Mouse (Mus musculus): ENCODE results near the gene Stom.

Stom gene

DNA sequence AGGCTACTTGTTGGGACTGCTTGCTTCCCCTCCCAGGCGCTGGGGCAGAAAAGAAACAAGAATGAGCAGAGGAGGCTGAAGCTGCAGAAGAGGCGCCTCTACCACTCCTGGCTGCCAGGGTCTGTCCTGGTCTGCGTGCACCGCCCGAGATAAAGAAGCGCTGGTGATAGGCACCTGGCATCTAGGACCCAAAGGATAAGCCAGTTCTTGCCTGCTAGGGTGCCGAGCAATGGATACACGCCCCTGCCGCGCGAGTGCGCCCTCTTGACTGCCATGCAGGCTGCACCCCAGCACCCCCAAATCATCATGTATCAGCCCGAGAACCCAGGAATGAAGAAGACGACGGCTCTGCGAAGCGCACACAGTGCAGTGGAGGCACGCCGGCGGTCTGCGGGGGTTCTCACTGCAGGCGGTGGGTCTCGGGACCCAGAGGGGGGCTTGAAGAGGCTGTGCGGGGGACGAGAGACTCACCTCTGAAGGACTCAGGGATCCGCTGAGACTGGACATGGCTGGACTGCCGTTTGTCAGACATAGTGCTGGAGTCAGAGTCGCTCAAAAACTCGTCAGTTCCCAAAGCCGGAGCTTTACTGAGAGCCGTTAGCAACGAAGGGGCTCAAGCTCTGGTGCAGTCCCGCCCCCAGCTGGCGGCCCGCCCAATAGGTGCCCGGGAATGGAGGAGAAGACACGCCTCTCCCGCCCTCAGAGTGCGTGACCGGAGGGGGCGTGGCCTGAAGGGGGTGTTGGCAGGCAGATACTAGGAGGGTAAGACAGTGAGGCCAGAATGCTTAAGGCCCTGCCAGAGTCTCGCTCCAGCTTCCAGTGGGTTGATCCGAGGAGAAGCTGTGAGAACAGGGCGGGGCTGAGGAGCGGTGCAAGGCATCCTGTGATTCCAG is at the start of gene Stom:
Gene Stom (minus strand): TSS at position 589 of the 893 bp plus-strand sequence.
- DNase-seq (ENCODE audit: extremely low spot score, low read depth, low spot score) = peak; percentile 77

DNA sequence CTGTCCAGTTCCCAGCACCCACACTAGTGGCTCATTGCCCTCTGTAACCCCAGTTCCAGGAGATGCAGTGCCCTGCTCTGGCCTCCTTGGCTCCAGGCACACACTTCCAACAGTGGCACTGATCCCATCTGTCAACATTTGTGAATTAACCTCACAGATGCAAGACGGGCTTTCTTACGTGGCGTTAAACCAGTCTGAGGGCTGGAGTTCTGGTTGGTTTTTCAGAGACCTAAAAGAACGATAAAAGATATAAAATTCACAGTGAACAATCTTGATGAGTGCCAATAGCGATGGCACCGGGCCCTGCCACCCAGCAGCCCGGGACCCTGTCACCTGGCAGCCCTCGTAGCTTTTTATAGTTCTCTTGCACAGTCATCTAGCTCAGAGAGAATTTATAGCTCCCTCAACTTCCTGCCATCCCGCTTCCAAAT is 48.7 kb upstream of the Stom start:
- no peak for DNase-seq (ENCODE audit: extremely low spot score, low read depth, low spot score)

DNA sequence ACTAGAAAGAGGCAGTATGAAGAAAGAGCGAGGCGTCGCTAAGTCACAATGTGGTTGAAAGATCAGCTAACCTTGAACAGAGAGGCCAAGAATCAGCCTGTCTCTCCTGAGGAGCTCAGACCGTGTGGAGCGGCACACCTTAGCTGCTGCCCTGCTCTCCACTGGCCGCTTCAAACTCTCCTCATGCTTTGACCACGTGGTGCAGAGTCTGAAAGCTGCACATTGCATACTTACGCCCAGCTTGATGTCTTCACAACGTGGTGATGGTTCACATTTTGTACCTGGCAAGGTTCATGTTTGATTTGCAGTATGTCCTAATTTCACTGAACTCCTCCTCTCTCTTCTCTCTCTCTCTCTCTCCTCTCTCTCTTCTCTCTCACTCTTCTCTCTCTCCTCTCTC is 42.5 kb upstream of the Stom start:
- no peak for DNase-seq (ENCODE audit: extremely low spot score, low read depth, low spot score)

DNA sequence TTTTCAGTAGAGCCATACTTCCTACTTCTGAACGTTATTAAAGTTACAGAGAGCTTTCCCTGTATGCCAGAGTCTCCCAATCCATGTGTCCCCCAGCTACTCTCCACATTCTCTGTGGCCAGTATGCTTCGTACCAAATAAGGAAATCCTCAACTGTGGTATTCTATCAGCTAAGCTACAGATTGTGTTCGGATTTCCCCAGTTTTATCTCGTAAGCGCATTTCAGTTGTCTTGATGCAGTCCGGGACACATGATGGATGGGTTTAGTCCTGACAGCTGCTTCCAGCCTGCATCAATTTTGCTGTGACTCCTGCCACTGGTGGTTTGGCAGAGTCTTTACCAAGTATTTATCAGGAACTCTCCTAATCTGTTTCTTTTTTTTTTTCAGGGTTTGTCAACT is 40.8 kb upstream of the Stom start:
- no peak for DNase-seq (ENCODE audit: extremely low spot score, low read depth, low spot score)

DNA sequence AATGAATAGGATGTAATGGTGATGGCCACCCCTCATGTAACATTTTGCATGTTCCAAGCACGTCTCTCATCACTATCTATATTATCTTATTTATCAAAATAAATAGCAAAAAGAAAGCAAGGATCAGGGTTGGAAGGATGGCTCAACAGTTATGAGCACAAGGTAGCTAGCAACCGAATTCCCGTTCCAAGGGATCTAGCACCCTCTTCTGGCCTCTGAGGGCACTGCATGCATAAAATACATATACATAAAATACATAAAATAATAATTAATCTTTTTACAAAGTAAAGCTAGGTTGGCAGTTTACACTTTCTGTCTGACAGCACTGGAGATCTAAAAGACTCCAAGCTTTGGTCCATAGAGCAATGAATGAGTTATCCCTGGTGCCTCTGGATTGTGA is 36.2 kb upstream of the Stom start:
- DNase-seq (ENCODE audit: extremely low spot score, low read depth, low spot score) = peak; percentile 24

DNA sequence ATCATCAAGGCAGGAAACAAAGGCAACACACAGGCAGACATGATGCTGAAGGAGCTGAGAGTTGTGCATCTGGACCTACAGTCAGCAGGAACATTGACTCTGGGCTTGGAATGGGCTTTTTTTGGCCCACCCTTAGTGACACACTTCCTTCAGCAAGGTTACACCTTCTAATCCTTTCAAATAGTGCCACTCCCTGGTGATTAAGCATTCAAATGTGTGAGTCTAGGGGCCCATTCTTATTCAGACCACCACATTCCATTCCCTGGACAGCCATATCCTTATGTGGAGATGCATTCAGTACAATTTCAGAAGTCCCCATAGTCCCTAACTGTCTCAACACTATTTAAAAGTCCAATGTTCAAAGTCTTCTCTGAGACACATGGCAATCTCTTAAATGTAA is 33.9 kb upstream of the Stom start:
- DNase-seq (ENCODE audit: extremely low spot score, low read depth, low spot score) = no peak

DNA sequence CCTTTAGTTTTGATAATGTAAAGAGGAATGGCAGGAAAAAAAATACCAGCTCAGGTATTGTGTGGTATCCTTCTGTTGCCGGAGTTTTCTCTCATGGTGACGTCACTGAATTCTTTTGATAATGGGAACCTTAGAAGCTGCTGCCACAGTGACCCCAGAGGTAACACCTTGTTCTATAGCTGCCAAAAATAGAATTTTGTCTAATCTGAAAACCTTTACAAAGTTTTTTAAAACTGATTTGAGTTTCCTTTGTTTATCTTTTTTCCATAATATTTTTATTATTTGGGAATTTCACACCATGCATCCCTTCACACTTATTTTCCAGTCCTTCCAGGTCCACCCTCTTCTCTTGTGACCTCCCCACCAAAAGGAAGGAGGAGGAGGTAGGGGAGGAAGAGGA is 30.9 kb upstream of the Stom start, which contains the start of gene 4930568D16Rik:
Gene 4930568D16Rik (minus strand): TSS at position 101 of the 400 bp plus-strand sequence.
- no peak for DNase-seq (ENCODE audit: extremely low spot score, low read depth, low spot score)

DNA sequence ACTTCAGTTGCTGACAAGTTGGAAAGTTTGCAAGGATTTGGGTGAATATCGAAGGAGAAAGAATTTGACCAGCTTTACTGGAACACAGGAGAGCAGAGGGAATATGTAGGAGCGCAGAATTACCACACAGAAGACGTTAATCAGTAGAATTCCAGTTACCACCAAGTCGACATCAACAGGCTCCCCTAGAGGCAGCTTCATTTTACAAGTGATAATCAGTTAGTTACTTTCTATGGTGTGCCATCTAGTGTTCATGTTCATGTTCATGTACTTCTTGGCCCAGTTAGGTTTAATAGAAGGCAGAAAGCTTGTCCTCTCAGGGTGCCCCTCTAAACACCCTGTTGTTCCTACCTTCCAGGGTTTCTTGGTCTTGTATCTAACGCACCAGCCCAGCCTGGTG is 12.4 kb upstream of the Stom start:
- DNase-seq (ENCODE audit: extremely low spot score, low read depth, low spot score) = no peak

DNA sequence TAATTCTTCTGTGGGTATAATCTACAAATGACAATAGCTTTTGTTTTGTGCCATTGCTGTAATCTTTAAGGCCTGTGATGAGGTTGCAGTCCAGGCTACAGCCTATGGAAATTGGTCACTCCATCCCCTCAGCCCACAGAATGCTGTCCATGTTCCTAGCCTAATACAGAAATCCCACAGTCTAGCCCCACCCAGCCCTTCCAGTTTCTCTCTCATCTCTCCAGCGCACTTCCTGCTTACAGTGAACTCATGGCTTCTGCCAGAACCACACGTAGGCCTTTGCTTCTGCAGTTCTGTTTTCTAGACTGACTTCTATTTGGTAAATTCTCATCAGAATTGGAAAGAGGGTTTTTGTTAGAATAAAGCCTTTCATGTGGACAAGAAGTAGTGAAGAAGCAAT is 9.2 kb upstream of the Stom start:
- DNase-seq (ENCODE audit: extremely low spot score, low read depth, low spot score) = no peak

DNA sequence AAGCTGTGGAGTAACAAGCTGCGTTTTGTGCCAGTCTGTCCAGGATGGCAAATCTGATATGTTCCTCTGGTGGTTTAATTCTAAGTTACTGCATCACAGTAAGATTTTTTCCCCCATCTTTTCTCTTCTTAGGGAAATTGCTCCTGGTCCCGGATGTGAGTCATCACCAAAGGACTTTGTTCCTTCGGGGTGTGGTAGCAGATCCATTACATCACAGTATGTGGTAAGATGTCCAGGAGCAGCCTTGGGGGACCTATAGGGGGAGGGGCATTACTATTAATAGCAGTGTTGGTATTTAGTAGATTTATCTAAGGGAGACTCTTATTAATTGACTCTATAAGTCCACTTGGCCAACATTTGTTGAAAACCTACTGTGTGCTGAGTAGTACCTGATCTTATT is 5.8 kb upstream of the Stom start:
- no peak for DNase-seq (ENCODE audit: extremely low spot score, low read depth, low spot score)

DNA sequence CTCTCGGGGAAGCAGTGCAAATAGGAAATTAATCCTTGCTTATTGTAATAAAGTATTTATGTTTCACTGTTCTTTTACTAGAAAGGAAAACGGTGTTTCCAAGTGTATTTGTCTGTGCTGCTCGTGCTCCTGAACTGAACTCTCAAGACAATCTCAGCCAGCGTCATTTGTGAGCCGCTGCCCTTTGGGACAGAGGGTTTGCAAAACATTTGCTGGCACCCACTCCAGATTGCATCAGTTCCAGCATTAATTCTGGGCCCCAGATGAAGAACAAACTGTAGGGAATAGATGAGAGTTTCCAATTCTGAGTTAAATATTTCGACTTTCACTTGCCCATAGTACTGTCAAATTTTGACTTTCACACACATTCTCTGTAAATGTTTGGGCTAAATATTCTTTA is 1.9 kb upstream of the Stom start:
- no peak for DNase-seq (ENCODE audit: extremely low spot score, low read depth, low spot score)

DNA sequence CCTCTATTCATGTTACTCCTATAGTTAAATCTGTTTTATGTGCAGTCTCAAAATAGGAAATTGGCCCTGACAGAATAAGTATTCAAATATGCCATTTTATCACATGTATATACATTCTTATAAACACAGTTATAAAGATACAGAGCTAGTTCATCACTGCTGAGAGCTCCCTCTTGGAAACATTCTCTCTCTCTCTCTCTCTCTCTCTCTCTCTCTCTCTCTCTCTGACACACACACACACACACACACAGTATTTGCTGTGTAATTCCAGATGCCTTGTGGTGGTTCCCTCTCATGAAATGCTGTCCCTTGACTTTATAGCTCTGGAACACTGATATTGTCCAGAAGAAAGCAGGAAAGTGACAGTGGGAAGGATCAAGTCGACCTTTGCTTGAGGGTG is 1.3 kb upstream of the Stom start:
- no peak for DNase-seq (ENCODE audit: extremely low spot score, low read depth, low spot score)

DNA sequence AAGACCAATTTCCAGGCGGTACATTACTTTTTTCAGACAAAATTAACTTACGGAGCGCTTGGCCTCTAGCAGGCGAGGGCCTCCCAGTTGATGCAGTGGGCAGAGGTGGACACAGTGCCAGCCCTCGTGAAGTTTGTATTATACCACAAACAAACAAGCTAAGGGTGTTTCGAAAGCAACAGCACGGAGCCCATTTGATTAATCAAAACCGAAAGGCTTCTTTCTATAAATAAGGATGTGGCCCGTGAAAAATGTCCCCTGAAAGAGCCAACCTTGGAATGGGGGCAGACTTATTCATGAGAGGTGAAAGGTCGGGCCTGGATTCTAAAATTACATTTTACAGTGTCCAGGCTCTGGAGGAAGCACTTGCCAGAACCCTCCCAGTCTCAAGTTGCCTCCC is 643 bp upstream of the Stom start:
- no peak for DNase-seq (ENCODE audit: extremely low spot score, low read depth, low spot score)

DNA sequence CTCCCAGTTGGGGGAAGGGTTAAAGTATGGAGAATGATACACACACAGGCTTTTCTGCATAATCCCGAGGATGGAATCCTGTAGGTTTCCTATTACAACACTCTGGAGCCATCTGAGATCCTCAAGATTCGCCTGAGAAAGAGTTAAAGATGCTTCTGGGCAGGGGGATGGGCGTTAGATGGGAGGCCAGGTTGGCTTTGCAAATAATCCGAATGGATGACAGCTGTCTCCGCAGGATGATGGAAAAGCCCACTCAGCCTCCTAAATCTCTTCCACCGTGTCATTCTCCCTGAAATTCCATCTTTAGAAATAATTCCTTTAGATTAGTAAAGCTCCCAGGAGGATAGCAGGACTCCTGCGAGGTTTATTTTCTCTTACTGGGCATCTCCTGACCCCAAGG is 1.2 kb downstream of the Stom start:
- no peak for DNase-seq (ENCODE audit: extremely low spot score, low read depth, low spot score)

DNA sequence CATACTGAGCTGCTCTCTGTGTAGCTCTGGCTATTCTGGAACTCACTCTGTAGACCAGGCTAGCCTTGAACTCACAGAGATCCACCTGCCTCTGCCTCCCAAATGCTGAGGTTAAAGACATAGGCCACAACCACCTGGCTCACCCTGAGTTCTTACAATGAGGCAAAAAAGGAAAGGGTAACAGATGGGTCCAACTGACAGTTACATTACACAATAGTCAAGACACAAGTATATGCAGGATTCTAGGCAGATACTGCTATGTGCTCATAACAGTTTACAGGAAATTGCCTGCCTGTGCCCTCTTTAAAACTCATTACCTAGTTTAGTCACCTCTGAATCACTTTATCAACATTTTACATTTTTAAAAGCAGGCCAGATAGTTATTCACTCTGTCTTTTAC is 3.1 kb downstream of the Stom start:
- no peak for DNase-seq (ENCODE audit: extremely low spot score, low read depth, low spot score)

DNA sequence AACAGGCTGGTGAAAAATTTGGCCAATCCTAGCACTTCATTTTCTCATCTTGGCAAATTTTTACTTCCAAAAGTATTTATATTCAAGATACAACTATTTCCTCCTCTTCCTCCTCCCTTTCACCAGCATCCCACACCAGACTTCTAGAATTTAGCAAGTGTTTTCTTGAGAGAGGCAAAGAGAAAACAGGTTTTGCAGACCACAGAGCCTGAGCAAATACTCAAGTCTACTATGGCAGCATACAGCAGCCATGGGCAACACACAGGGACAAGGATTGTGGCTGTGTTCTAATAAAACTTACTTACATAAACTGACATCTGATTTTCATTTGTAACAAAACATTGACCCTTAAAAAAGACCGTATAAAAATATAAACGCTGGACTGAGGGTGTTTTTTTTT is 5.6 kb downstream of the Stom start:
- no peak for DNase-seq (ENCODE audit: extremely low spot score, low read depth, low spot score)

DNA sequence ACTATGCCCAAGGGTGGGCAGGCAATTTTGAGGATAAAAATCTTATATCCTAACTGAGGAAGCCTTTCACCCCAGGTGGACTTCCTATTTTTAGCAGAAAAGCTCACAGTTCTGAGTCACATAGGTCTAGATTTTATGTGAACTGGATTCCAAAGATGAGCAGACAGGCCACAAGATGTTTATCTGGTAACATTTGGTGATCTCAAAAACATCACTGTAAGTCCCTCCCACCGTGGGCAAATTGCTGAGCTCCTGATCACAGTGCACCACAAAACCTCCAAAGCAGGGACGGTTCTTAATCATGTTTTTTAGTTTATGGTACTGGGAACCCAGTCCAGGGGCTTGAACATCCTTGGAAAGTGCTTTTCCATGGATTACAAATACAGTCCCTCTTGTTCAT is 7.7 kb downstream of the Stom start:
- DNase-seq (ENCODE audit: extremely low spot score, low read depth, low spot score) = no peak

DNA sequence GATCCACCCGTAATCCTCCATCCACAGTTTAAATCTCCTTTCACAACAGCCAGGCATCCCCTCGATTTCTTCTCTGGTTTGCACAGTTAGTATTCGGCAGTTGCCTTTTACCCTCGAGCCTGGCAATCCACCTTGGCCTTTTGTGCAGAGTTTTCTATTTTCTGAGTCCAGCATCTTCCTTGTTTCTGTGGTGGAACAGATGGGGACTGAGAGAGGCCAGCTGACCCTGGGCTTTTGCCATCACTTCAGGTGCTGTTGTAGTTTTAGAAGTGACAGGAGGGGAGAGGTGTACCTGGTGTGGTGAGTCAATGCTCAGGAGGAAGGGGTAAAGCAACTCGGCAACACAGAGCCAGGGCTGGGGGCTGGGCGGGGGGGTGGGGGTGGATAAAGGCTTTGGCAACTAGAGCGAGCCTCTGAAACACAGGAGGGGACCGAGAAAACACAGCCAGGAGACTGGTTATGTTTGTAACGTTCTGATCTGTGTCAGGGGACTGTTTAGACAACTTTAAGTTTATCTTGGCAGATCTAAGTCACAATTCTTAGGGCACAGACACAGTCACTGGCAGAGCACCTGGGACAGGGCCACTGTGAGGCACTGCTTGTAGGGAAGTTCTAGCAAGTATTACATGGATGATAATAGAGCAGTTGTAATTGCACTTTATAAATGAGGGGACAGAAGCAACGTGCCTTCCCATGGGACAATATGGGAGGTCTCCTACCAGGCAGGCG is 8.5 kb downstream of the Stom start:
- DNase-seq (ENCODE audit: extremely low spot score, low read depth, low spot score) = no peak

DNA sequence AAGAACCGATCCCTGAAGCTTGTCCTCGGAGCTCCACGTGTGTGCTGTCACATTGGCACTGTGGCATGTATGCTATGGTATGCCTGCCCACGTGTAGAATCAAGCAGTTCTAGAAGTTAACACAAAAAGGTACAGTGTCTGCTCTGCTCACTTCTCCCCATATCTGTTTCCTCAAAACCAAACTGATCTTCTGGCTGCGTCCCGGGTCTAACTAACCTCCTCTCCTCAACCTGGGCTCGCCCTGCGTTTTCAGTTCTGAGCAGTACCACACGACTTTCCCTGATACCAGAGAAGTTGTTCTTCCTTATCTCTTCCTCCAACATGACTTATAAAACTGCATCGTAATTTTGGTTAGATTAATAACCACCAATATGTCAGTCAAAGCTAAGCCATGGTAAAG is 9.2 kb downstream of the Stom start:
- DNase-seq (ENCODE audit: extremely low spot score, low read depth, low spot score) = no peak

DNA sequence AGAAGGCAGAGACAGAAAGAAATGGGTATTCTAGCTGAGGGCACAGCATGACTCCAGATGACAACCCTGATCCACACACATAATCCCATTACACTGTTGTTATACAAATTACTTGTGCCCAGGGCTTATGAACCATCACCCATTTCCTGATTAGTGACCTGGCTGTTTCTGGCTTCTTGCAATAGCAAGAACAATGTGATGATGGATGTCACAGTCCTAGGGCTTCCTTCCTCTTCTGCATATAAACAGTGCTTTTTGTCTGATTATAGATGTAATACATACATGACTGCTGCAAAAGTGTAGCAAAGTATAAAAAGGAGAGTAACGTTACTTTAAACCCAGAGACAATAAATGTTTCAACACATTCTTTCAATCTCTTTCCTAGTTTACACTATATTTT is 9.8 kb downstream of the Stom start:
- no peak for DNase-seq (ENCODE audit: extremely low spot score, low read depth, low spot score)

DNA sequence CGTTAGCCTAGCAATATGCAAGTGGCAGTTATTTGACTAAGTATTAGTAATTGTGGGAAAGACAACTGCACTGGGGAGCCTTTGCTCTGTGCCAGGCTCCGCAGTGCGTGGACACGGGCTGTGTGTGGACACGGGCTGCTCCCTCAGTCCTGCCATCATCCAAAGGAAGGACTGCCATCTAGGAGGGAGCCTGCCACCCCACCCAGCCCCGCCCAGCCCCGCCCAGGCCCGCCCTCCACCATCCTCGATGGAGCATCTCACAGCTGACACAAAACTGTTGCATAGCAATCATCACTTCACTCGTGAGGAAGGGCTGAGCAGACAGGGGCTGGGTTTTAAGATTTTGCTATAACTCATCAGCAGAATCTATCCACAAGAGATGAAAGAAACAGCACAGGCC is 10.8 kb downstream of the Stom start:
- no peak for DNase-seq (ENCODE audit: extremely low spot score, low read depth, low spot score)

DNA sequence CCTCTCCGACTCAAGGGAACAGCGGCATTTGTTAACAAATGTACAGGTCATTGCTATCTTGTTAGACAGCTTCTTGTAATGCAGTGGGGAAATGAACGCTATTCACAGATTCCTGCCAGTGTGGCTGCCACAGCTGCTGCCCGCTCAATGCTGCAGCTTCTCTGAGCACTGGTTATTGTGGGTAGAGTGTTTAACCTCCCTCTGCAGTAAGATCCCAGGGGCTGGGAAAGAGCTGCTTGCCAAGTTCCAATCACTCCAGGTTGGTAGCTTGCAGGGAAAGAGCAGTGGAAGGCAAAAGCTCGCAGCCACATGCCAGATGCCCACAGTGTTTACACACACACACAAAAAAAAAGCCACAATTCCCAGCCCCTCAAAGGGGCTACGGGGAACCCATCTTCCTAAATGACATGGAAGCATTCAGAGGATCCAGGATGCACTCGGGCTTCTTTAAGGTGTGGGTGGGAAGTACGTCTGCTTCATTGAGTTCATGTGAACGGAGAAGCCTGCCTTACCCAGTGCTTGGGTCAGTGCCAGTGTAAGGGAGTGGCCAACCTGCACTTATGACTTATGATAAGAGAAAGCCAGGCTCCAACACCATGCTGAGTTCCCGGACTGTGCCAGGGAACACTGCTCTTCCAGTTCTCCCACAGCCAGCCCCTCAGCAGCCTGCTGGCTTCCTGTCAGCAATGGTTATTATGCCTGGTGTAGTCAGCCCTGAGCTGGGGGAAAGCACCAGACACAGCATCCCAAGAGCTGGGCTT is 14.2 kb downstream of the Stom start:
- DNase-seq (ENCODE audit: extremely low spot score, low read depth, low spot score) = no peak

Measured in hindlimb bud, embryonic 11.5 days (tissue).